Mouse (Mus musculus): ENCODE data around the gene Tuft1.
"Not testable (repeated sequence)": the region's sequence is repeated elsewhere in the genome, so short reads cannot be mapped to it uniquely, and the experiment has no call there.

The Tuft1 gene

DNA sequence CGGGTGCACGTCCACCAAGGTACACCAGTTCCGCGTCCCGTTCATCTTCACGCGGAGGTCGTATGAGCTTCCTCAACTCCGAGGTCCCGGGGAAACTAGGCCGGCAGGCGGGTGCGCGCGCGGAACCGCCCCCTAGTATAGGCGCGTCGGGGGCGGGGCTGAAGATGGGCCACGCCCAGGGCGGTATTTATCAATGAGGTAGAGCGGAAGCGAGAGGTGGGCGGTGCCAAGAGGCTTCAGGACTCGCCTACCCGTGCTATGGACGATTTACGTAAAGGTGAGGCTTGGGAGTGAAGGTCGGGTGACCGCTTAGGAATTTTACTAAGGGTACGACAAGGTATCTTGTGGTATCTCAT lies at the start of gene Tuft1:
Gene Tuft1, minus strand, starts transcription at position 133 of the 356 bp plus-strand sequence.
- peak; percentile 87 for DNase-seq

DNA sequence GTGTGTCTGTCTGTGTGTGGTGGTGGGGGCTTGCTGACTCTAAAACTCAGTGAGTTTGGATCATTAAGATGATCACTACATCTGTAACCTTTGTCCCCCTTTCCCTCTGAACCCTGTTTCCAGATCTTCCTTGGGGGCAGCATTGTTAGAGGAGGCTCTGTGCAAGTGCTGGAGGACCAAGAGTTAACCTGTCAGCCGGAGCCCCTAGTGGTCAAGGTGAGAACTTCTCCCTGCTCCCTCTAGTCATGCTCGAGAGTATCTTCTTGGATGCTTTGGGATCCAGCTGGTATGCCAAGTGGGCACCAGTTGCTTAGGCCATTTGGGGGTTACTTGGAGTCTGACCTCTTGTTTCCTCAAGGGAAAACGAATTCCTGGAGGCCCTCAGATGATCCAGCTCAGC lies 44.7 kb upstream of the Tuft1 start:
- DNase-seq = peak; percentile 65

DNA sequence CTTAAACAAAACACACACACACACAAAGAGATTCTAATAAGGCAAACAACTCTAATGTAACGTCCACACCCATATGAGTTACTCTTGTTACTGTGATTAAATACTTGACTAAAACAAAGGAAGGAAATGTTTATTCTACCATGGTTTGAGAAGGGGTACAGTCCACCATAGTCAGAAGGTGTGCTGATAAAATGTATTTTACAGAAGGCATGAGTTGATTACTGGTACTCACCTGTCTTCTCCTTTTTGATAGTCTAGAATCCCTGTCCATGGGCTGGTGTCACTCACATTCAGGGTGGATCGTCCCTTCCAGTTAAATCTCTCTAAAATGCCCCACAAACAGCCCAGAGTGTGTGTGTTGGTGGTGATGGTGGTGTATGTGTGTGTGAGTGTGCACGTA lies 44.2 kb upstream of the Tuft1 start:
- no peak for DNase-seq

DNA sequence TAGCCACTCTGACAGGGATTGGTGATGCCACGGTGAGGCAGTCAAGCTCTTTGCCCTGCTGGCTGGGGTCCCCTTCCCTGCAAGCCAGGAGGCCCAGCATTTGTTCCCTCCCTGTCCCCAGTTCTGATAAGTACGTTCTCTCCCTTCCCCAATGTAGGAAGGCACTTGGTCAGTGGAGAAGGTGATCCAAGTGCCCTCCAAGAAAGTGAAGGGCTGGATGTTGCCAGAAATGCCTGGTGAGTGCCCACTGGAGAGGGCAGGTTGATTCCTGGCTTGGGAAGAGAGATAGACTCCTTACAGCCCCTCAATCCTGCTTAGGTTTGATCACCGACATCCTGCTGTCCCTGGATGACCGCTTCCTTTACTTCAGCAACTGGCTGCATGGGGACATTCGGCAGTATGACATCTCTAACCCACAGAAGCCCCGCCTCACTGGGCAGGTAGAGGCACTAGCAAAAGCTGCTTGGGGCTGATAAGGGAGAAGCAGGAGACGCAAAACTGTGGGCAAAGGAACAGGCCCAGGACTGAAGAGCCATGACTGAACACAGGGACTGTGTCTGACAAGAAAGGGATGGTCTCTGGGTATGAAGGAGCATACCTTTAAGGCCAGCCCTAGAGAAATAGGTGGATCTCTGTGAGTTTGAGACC lies 43.6 kb upstream of the Tuft1 start:
- not testable (repeated sequence) for DNase-seq

DNA sequence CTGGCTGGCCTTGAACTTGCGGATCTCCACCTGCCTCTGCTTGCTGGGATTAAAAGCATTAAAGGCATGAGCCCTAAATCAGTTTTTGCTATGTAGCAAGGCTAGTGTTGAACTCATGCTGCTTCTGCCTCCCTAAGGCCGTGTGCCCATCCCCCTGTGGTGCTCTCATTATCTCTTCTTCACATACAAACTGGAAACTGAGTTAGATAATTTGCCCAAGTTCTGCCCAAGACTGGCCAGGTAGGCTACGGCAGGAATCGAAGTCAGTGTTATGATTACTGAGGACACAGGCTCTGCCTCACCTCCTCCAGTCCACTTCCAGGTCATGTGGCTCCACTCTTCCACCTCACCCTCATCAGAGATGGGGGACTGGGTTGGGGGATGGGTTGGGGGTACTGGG lies 37.6 kb upstream of the Tuft1 start:
- not testable (repeated sequence) for DNase-seq

DNA sequence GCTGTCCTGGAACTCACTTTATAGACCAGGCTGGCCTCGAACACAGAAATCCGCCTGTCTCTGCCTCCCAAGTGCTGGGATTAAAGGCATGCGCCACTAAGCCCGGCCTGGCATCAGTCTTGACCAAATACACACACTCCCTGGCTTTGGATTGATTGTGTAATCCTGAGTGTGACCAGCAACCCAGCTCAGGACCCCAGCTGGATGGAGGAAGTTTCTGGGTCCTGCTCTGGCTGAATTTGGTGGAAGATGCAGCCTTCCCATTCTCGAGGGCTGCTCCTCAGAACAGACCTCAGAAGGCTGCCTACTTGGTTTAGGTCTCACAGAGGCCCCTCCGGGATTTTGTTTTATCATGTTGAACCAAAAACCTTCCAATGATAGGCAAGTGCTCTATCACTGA lies 36.9 kb upstream of the Tuft1 start:
- not testable (repeated sequence) for DNase-seq

DNA sequence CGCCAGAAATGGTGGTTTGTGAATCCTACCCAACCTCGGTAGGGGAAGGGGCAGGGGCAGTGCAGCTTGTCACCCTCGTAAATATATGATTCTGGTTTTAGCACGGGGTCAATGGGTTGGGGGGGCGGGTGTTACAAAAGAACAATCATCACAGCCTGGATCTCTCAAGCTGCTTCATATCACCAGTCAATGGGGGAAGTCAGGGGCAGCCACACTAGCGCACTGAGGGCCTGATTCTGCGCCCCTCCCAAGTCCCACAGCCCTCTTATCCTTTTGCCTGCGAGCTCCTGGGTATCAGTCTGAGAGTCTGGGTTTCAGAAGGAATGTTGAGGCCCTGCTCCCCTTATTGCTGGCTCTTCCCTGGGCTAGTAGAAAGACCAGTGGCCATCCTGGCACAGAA lies 35.2 kb upstream of the Tuft1 start:
- not testable (repeated sequence) for DNase-seq

DNA sequence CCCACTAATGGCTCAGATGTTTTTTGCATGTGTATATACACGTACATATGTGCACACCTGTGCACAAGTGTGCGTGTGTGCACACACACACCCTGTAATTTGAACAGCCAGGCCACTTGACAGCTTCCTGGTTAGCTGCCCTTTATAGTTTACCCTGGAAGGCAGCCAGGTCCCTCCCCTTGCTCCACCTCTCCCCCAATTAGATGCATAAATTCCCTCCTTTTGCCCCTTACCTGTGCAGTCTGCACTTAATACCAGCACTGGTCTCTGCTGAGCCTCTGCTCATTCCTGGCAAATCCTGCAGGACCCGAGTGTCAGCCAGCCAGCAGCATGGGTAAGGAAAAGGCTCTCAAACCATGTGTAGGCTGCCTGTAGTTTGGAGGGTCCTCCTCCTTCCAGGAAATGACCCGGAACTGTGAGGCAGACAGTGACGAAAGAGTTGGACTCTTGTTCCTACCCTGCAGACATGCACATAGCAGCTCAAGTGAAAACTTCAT lies 34.7 kb upstream of the Tuft1 start, which contains the start of gene Selenbp2:
Gene Selenbp2, plus strand, starts transcription at position 228 of the 497 bp plus-strand sequence.
- DNase-seq = peak; percentile 83

DNA sequence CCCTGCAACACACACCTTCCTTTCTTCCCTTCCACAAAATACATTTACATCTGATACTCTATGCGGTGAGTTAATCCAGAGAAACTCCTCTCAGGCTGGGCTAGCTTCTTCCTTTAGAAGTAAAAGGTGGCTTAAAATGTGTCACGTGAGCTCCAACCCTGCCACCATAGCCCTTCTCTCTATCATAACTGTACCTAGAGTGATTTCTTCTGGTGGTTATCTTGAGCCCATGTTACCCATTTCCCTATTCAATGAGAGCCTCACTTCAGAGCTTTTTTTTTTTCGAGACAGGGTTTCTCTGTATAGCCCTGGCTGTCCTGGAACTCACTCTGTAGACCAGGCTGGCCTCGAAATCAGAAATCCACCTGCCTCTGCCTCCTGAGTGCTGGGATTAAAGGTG lies 33.0 kb upstream of the Tuft1 start:
- DNase-seq = not testable (repeated sequence)

DNA sequence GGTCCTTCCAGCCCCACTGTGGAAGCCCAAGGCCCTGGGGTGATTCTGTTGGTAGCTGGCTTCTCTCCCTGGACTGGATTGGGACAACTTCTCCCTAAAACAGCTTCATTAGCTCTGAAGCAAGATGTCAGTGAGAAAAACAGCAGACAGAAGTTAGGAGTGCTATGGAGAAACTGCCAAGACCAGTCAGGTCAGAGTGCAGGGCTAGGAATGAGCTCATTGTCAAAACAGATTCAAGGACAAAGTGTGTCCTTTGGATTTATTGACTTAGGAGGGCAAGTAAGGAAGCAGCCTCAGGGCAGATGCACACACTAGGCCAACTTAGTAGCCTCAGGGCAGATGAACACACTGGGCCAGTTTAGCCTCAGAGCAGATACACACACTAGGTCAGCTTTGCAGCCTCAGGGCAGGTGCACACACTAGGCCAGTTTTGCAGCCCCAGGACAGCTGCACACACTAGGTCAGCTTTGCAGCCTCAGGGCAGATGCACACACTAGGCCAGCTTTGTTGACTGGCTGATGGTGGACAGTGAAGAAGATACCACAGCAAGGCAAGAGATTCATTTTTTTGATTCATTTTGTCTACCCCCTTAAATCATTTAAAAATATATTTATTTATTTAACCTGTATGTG lies 32.1 kb upstream of the Tuft1 start:
- DNase-seq = peak; percentile 78

DNA sequence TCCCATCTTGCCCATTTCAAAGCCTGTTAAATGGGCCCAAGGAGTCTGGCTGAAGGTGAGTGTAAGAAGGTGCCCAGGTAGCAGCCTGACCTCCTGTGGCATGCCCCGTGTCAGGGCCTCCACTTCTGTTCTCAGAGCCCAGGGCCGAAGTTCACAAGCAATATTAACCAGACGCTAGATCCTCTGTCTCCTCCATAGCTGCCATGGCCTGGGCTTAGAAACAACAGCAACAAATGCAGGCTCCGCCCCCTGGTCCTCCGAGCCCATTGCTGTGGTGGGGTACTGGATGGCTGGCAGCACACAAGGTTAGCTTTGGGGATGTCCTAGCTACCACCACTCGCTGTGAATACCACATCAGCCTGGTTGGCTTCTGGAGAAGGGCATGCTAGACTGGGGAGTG lies 31.5 kb upstream of the Tuft1 start:
- peak; percentile 73 for DNase-seq

DNA sequence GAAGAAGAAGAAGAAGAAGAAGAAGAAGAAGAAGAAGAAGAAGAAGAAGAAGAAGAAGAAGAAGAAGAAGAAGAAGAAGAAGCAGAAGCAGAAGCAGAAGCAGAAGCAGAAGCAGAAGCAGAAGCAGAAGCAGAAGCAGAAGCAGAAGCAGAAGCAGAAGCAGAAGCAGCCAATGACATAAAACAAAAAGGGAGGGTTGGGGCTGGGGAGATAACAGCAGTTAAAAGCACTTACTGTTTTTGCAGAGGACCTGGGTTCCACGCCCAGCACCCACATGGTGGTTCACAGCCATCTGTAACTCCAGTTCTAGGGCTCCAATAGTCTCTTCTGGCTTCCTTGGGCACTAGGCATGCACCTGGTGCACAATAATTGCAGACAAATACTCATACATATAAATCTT lies 30.5 kb upstream of the Tuft1 start:
- DNase-seq = not testable (repeated sequence)

DNA sequence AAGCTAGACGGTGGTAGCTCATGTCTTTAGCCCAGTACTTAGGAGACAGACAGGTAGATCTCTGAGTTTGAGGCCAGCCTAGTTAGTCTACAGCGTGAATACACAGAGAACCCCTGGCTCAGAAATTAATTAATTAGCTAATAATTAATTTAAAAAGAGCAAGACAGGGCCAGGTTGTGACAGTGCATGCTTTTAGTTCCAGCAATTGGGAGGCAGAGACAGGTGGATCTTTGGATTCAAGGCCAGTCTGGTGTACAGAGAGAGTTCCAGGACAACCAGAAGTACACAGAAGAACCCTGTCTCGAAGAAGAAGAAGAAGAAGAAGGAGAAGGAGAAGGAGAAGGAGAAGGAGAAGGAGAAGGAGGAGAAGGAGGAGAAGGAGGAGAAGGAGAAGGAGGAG lies 30.0 kb upstream of the Tuft1 start:
- DNase-seq = peak; percentile 78

DNA sequence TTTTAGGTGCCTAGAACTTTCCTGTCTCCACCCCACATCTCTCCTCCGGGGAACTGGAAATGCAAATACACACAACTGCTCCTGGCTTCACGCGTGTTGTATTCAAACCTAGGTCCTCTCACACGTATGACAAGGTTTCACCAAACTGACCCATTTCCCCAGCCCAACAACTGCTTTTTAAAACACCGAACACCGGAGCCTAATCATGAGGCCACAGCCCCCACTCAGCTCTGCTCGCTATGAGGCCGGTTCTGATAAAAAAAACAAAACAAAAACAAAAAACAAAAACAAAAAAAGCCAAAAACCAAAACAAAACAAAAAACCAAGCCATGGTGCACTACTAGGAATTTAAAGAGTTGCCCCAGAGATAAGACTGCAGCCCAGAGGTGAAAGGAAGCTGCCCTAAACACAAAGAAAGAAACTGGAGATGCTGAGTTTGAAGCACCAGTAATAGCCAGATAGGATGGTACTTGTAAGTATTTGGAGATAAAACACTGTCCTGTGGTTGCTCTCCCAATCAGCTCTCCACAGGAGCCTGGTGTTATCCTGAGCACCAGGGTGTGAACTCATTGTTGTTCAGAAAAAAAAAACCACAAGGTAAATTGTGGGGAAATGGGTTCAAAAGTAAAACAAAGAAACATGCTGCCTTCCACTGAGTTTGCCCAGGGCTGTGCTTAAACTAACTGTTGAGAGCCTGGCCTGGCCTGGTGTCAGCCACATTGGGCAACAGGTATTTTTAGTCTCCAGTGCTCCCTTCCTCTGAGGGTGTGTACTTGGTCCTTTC lies 27.5 kb upstream of the Tuft1 start:
- not testable (repeated sequence) for DNase-seq

DNA sequence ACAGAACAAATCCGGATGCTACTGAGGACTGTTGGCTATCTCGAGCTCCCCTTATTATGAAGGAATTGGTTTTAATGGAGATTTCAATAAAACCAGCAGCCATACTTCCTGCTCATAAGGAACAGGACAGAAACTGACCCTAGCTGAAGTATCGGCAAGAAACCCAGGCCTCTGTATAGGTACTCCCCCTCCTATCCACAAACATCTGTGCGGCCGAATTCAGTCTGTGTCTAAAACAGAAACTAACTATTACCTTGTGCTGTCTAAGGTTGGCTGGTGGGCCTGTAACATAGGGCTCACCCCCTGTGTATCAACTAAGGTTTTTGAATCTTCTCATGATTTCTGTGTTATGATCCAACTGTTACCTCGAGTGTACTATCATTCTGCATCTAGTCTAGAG lies 25.0 kb upstream of the Tuft1 start:
- no peak for DNase-seq

DNA sequence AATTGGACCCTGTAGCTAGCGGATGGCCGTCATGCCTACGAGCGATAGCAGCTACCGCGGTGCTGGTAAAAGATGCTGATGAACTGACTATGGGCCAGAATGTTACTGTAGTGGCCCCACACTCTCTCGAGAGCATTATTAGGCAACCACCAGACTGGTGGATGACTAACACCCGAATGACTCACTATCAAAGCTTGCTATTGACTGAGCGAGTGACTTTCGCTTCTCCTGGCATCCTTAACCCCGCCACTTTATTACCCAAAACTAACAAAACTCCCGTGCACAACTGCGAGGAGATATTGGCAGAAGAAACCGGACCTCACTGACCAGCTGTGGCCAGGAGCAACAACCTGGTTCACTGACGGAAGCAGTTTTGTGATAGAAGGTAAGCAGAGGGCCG lies 22.1 kb upstream of the Tuft1 start:
- DNase-seq = no peak

DNA sequence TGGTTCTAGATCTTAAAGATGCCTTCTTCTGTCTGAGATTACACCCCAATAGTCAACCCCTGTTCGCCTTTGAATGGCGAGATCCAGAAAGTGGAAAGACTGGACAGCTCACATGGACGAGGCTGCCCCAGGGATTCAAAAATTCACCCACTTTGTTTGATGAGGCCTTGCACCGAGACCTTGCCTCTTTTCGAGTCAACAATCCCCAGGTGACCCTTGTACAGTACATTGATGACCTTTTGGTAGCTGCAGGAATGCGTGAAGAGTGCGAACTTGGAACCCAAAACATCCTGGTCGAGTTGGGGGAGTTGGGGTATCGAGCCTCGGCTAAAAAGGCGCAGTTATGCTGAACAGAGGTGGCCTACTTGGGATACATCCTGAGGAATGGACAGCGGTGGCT lies 21.4 kb upstream of the Tuft1 start:
- not testable (repeated sequence) for DNase-seq

DNA sequence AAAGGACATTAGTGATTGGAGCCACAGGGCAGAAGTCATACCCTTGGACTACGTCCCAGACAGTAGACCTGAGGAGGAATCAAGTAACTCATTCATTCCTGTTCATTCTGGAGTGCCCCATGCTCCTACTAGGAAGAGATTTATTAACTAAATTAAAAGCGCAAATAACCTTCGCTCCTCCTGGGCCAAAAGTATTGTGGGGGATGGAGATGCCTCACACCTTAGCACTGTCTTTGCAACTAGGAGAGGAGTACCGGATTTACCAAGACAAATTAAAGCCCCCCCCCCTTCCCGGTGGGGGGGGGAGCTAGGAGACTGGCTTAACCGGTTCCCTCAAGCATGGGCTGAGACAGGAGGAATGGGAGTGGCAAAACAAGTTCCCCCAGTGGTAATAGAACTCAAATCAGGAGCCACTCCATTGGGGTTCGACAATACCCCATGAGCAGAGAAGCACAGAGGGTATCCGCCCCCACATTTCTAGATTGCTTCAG lies 20.7 kb upstream of the Tuft1 start:
- peak; percentile 91 for DNase-seq

DNA sequence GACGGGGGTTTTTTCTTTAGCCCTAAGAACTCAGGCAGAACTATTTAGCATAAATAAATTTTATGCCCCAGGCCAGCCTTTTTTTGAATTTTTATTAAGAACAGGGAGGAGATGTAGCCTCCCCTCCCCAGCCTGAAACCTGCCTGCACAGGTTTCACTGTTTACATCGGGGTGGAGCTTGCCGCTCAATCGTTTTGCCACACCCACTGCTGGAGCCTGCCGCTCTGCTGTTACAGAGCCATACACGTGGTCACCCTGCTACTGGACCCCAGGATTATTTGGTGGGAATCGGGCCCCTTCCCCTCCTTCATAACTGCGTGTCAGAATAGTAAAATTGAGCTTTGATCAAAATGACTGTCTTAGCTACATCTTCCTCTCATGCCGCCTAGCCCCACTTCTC lies 16.4 kb upstream of the Tuft1 start:
- not testable (repeated sequence) for DNase-seq

DNA sequence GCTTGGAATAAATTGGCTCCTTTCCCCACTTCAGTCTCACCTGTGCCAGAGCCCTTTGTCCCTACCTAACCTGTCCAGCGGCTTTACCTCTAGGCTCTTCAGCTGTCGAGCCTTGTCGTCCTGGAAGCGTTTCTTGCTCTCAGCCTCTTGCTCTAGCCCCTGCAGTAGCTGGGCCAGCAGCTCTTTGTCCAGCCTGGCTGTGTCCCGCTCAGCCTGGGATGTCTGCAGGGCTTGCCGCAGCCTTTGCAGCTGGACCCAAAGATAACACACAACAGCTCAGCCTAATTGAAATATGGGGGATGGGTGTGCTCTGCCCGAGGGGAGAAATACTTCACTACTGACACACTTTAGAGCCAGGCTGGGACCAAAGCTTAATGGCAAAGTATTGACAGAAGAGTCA lies 7.2 kb upstream of the Tuft1 start:
- not testable (repeated sequence) for DNase-seq

DNA sequence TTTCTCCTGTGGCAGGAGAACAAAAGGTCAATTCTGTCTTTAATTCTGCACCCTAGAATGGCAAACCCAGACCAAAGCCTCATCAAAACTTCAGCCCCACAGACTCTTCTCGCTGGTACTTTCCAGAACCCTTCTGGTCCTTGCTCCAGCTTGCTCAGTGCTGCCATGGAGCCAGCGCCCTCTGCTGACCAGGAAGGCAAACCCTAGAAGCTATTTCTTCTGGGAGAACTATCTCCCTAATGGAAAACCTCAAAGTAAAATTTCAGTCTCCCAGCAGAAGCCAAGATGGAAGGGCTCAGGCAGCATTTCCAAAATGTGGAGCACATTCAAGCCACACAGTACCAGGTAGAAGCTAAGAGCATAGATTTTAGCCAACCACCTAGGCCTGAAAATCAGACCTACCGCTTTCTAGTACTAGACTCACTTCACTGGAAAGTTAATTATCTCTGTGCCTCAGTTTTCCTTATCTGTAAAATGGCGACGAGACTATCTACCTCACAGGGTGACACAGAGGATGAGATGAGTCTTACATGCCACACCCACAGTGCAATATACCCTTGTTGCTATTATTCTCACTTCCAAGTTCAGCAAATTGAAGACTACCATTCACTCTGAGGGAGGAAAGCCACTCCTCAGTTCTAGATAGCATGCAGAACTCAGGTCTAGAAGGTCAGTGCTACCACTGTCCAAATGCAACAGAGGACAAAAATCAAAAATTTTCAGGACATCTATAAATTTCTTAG lies 6.6 kb upstream of the Tuft1 start:
- not testable (repeated sequence) for DNase-seq

DNA sequence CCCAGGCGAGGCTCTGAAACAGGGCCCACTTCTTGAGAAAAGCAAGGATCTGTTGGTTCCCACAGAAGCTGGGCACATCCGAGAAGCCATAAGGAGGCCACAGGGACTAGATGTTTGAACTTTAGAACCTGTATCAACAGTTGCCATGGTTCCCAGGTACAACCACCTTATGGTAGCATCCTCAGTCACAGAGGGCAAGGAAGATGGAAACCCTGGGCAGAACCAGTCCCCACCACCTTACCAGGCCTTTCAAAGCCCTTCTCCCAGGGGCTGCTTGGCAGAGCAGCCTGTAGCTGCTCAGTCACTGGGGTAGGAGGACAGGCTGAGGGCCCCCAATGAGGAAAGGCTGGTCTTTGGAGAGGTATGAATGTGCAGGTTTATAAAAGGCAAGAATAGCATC lies 2.2 kb upstream of the Tuft1 start:
- not testable (repeated sequence) for DNase-seq

Measured in kidney, adult 9 months (tissue).